Mouse (Mus musculus) E14TG2a.4 (cell line): Measurements from ENCODE around the gene Snx21.

Source experiments
- H3K27me3 ChIP-seq: 2 replicates; pipeline ENCODE4 v1.6.1; 2014; ENCODE audit warnings: low read length, control low read depth; ENCODE audit not compliant: insufficient read depth
- H3K36me3 ChIP-seq: 2 replicates; pipeline ENCODE4 v1.6.1; 2014; ENCODE audit warnings: low read length, control low read depth; ENCODE audit not compliant: insufficient read depth
- H3K4me1 ChIP-seq: replicated peaks from 2 replicates; pipeline ENCODE4 v1.6.1; 2014; ENCODE audit warnings: low read depth, low read length, control low read depth
- H3K4me3 ChIP-seq: replicated peaks from 2 replicates; pipeline ENCODE4 v1.5.1; 2014; ENCODE audit warnings: mild to moderate bottlenecking, low read length
- H3K9me3 ChIP-seq: 2 replicates; pipeline ENCODE4 v1.6.1; 2014; ENCODE audit warnings: low read length, control low read depth
- CTCF ChIP-seq: conservative IDR thresholded peaks from 2 replicates; pipeline ENCODE4 v1.5.1; 2014; ENCODE audit warnings: low read length
- NANOG ChIP-seq: IDR thresholded peaks from 2 replicates; pipeline ENCODE4 v1.6.1; 2014; ENCODE audit warnings: borderline replicate concordance, low read length, mixed read lengths
- POU5F1 ChIP-seq: IDR thresholded peaks from 2 replicates; pipeline ENCODE4 v1.6.1; 2014; ENCODE audit warnings: low read length, borderline replicate concordance

Gene Snx21

GRCm38 (mm10) chr2:164785481-164786387 is at the start of gene Snx21:
Gene Snx21, plus strand, starts transcription at chr2:164785823.
- H3K4me3 ChIP-seq = peak within 1 kb of the TSS; percentile 88
- H3K36me3 ChIP-seq = peaks cover 16% of the 10 kb centered on the region
- H3K27me3 ChIP-seq = peaks cover 20% of the 10 kb centered on the region
- H3K9me3 ChIP-seq = no peaks in the 10 kb centered on the region
- peaks cover 55% of the 10 kb centered on the region for H3K4me1 ChIP-seq
- no peak for TF ChIP-seq NANOG
- no peak for TF ChIP-seq POU5F1
- no peak for TF ChIP-seq CTCF

- Histone ChIP-seq H3K9me3 (no peaks in the 10 kb centered on the region), H3K27me3 (peaks cover 12% of the 10 kb centered on the region), H3K36me3 (no peaks in the 10 kb centered on the region), H3K4me3 (no peak overlapping the region), H3K4me1 (peaks cover 18% of the 10 kb centered on the region)
- no peak for TF ChIP-seq POU5F1
Measured at GRCm38 (mm10) chr2:164737377-164738090, 48.1 kb upstream of the Snx21 start.

- no peaks in the 10 kb centered on the region for H3K9me3 ChIP-seq
- no peak overlapping the region for H3K4me3 ChIP-seq
- no peaks in the 10 kb centered on the region for H3K36me3 ChIP-seq
- H3K27me3 ChIP-seq = peaks cover 29% of the 10 kb centered on the region
- no peak for TF ChIP-seq CTCF
- TF ChIP-seq NANOG = no peak
- no peak for TF ChIP-seq POU5F1
- peaks cover 14% of the 10 kb centered on the region for H3K4me1 ChIP-seq
Measured at GRCm38 (mm10) chr2:164739876-164740275, 45.7 kb upstream of the Snx21 start.

- peaks cover 28% of the 10 kb centered on the region for H3K36me3 ChIP-seq
- no peaks in the 10 kb centered on the region for H3K9me3 ChIP-seq
- peaks cover 32% of the 10 kb centered on the region for H3K27me3 ChIP-seq
- TF ChIP-seq CTCF = no peak
- no peak for TF ChIP-seq POU5F1
- no peak for TF ChIP-seq NANOG
- peaks cover 29% of the 10 kb centered on the region for H3K4me1 ChIP-seq
- H3K4me3 ChIP-seq = peak overlapping the region; percentile 90
Measured at GRCm38 (mm10) chr2:164744987-164745386, 40.6 kb upstream of the Snx21 start.

- no peaks in the 10 kb centered on the region for H3K9me3 ChIP-seq
- H3K36me3 ChIP-seq = peaks cover 38% of the 10 kb centered on the region
- TF ChIP-seq CTCF (no peak), NANOG (no peak), POU5F1 (no peak)
Measured at GRCm38 (mm10) chr2:164745843-164746479, 39.7 kb upstream of the Snx21 start, which contains the start of the genes Wfdc3 and Dnttip1. Gene Wfdc3, minus strand, starts transcription at chr2:164745931. Gene Dnttip1, plus strand, starts transcription at chr2:164745983.

GRCm38 (mm10) chr2:164746693-164747092 is 38.9 kb upstream of the Snx21 start:
- Histone ChIP-seq H3K9me3 (no peaks in the 10 kb centered on the region), H3K36me3 (peaks cover 45% of the 10 kb centered on the region), H3K27me3 (peaks cover 28% of the 10 kb centered on the region), H3K4me1 (peaks cover 33% of the 10 kb centered on the region), H3K4me3 (peak overlapping the region; percentile 90)
- no peak for TF ChIP-seq CTCF
- no peak for TF ChIP-seq POU5F1
- TF ChIP-seq NANOG = no peak

More at GRCm38 (mm10) chr2:164745843-164746479, 39.7 kb upstream of the Snx21 start, which contains the start of the genes Wfdc3 and Dnttip1:
- H3K27me3 ChIP-seq = peaks cover 32% of the 10 kb centered on the region
- H3K4me3 ChIP-seq = peak within 1 kb of the TSS; percentile 90
- peaks cover 33% of the 10 kb centered on the region for H3K4me1 ChIP-seq

- H3K9me3 ChIP-seq = no peaks in the 10 kb centered on the region
- TF ChIP-seq CTCF (no peak), NANOG (no peak), POU5F1 (no peak)
- H3K36me3 ChIP-seq = peaks cover 60% of the 10 kb centered on the region
- H3K4me1 ChIP-seq = peaks cover 36% of the 10 kb centered on the region
- no peak overlapping the region for H3K4me3 ChIP-seq
- H3K27me3 ChIP-seq = peaks cover 16% of the 10 kb centered on the region
Measured at GRCm38 (mm10) chr2:164748191-164748590, 37.4 kb upstream of the Snx21 start.

GRCm38 (mm10) chr2:164748991-164749390 is 36.6 kb upstream of the Snx21 start:
- TF ChIP-seq NANOG = no peak
- no peak for TF ChIP-seq CTCF
- no peak for TF ChIP-seq POU5F1
- peaks cover 36% of the 10 kb centered on the region for H3K4me1 ChIP-seq
- no peak overlapping the region for H3K4me3 ChIP-seq
- no peaks in the 10 kb centered on the region for H3K9me3 ChIP-seq
- H3K36me3 ChIP-seq = peaks cover 68% of the 10 kb centered on the region
- peaks cover 8% of the 10 kb centered on the region for H3K27me3 ChIP-seq
